Mouse (Mus musculus) liver, embryonic 16.5 days (tissue): ENCODE results near the gene Zfp112. TPM values are rescaled to one million over a fixed set of nuclear protein-coding genes. Genes with fewer than 3 reads are reported as not detected.

Experiments
- ATAC-seq: fragments of 200-750 bp; cut with Nextera tagmentation; 2 replicates; pipeline ENCODE4 v1.8.0; 2017; ENCODE audit warnings: low read depth, mild to moderate bottlenecking, moderate number of reproducible peaks, moderate library complexity
- H3K27ac ChIP-seq: fragments of 300-500 bp; sonication (generic); 2 replicates; pipeline ENCODE4 v1.5.1; 2014; ENCODE audit warnings: mild to moderate bottlenecking, low read length
- H3K27me3 ChIP-seq: fragments of 300-500 bp; sonication (generic); 2 replicates; pipeline ENCODE4 v1.6.1; 2014; ENCODE audit warnings: low read depth, low read length, mixed read lengths; ENCODE audit not compliant: control insufficient read depth, insufficient read depth
- H3K36me3 ChIP-seq: fragments of 300-500 bp; sonication (generic); 2 replicates; pipeline ENCODE4 v1.6.1; 2014; ENCODE audit warnings: mild to moderate bottlenecking; ENCODE audit not compliant: control insufficient read depth, insufficient read depth
- H3K4me1 ChIP-seq: fragments of 300-500 bp; sonication (generic); 2 replicates; pipeline ENCODE4 v1.6.1; 2014; ENCODE audit warnings: low read depth, low read length, mixed read lengths; ENCODE audit not compliant: control insufficient read depth
- H3K4me2 ChIP-seq: fragments of 300-500 bp; sonication (generic); 2 replicates; pipeline ENCODE4 v1.6.1; 2014; ENCODE audit warnings: low read depth, low read length, mixed read lengths
- H3K4me3 ChIP-seq: fragments of 300-500 bp; sonication (generic); 2 replicates; pipeline ENCODE4 v1.5.1; 2014; ENCODE audit warnings: low read depth, mild to moderate bottlenecking, low read length
- H3K9ac ChIP-seq: fragments of 300-500 bp; sonication (generic); 2 replicates; pipeline ENCODE4 v1.6.1; 2014; ENCODE audit warnings: low read depth, low read length
- H3K9me3 ChIP-seq: fragments of 300-500 bp; sonication (generic); replicated peaks from 2 replicates; pipeline ENCODE4 v1.6.1; 2016; ENCODE audit warnings: low read length; ENCODE audit not compliant: control insufficient read depth
- WGBS: fragments of 180-500 bp; shearing (Covaris S2); extraction: QIAGEN DNeasy Blood & Tissue Kit; methylation state at CpG from one replicate; pipeline ENCODE4 v1.1.7; 2014; ENCODE audit not compliant: insufficient replicate concordance; 5-methylcytosine and 5-hydroxymethylcytosine counted together
- polyA plus RNA-seq: library from polyadenylated mRNA; unstranded; fragments of >200 nt; fragmentation: Nextera tagmentation; extraction: Ambion mirVana; gene quantifications from 2 replicates; pipeline ENCODE4 v1.2.1, GENCODE M21; 2015

The Zfp112 gene
- polyA plus RNA-seq, 1 experiment from 2014 or later: 0.57 TPM

DNA sequence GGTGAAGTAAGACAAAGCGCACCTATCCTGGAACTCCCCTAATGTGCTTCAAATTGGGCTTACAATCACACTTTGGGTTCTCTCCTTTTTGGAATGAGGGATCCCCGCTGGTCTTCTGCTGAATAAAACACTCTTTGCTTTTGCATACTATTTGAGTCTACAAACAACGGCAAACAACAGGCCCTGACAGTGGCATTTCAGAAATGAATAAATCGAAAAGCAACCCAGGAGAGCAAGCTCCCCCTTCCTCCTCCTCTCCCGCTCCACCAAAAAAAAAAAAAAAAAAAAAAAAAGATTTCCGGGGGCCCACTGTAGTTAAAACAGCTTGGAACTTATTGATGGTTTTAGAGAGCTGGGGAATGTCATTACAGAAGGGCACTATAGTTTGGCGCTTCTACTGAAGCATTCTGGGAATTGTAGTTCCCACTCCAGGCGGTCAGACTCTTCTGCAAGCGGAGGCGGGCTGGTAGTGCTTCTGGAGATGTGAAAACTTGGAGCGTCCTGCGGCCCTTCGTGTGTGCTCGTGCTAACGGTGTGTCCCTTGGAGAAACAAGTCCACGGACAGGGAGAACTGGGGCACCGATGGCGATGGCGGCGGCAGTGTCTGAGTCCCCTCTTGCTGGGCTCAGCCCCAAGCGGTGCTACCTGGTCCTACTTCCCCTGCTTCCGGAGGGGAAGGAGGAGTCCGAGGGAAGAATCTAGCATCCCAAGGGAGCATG is 62.7 kb downstream of the Zfp112 start, which contains the start of gene Zfp114:
TSS of gene Zfp114 (plus strand) at position 443 of the 719 bp plus-strand sequence.
- peak within 1 kb of the TSS; percentile 47 for H3K4me2 ChIP-seq
- no peaks in the 10 kb centered on the region for H3K9me3 ChIP-seq
- H3K27me3 ChIP-seq: no peaks in the 10 kb centered on the region
- no peak within 1 kb of the TSS for H3K27ac ChIP-seq
- ATAC-seq: peak; percentile 64
- no peaks in the 10 kb centered on the region for H3K4me1 ChIP-seq
- 12% methylated on average over 23 of the region's 23 CpGs for WGBS
- peak within 1 kb of the TSS; percentile 61 for H3K4me3 ChIP-seq
- H3K9ac ChIP-seq: no peak within 1 kb of the TSS
- no peaks in the 10 kb centered on the region for H3K36me3 ChIP-seq

DNA sequence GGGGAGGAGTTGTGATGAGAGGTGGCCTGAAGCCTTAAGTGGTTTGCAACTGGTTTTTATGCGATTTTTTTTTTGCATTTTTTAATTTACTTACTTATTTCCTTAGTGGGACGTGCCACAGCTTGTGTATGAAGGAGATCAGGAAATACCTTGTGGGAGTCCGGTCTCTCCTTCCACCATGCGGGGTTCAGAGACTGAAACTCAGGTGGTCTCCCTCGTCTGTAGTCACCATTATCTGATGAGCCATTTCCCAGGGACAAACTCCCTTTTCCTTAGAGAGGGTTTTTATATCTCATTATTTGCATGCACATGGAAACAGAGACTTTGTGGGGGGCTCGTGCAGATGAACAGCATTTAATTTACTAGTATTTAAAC is 63.2 kb downstream of the Zfp112 start:
- Histone ChIP-seq H3K36me3 (no peaks in the 10 kb centered on the region), H3K4me3 (peak overlapping the region; percentile 61), H3K27me3 (no peaks in the 10 kb centered on the region), H3K4me2 (peak overlapping the region; percentile 47), H3K4me1 (no peaks in the 10 kb centered on the region), H3K27ac (no peak overlapping the region), H3K9me3 (no peaks in the 10 kb centered on the region), H3K9ac (no peak overlapping the region)
- no peak for ATAC-seq
- 31% methylated on average over 6 of the region's 6 CpGs for WGBS

Other genes starting within 250 kb of the Zfp112 start
- not detected in 2 replicates for gene Vmn1r177, start 245.9 kb upstream of the Zfp112 start, polyA plus RNA-seq
- gene Vmn1r178, start 220.3 kb upstream of the Zfp112 start, polyA plus RNA-seq: not detected in 2 replicates
- gene Vmn1r179, start 185.3 kb upstream of the Zfp112 start, polyA plus RNA-seq: not detected in 2 replicates
- not detected in 2 replicates for gene Vmn1r180, start 161.7 kb upstream of the Zfp112 start, polyA plus RNA-seq
- not detected in 2 replicates for gene Vmn1r181, start 137.7 kb upstream of the Zfp112 start, polyA plus RNA-seq
- gene V1rd19, start 110.6 kb upstream of the Zfp112 start, polyA plus RNA-seq: not detected in 2 replicates
- not detected in 2 replicates for gene Vmn1r183, start 59.1 kb upstream of the Zfp112 start, polyA plus RNA-seq
- 8.6 and 9.2 TPM in 2 replicates for gene Zfp180, start 30.4 kb upstream of the Zfp112 start, polyA plus RNA-seq
- gene Zfp235, start 21.9 kb downstream of the Zfp112 start, polyA plus RNA-seq: 3.0 and 3.3 TPM in 2 replicates
- 0.44 TPM in 2 replicates for gene Zfp114, start 62.7 kb downstream of the Zfp112 start, polyA plus RNA-seq
- 1.2 and 1.9 TPM in 2 replicates for gene Zfp111, start 99.1 kb downstream of the Zfp112 start, polyA plus RNA-seq
- 1.1 and 1.2 TPM in 2 replicates for gene Zfp109, start 125.2 kb downstream of the Zfp112 start, polyA plus RNA-seq
- gene Zfp108, start 142.5 kb downstream of the Zfp112 start, polyA plus RNA-seq: 0.49 and 0.51 TPM in 2 replicates
- gene Zfp93, start 158.1 kb downstream of the Zfp112 start, polyA plus RNA-seq: 1.1 and 1.3 TPM in 2 replicates
- gene Zfp61, start 188.9 kb downstream of the Zfp112 start, polyA plus RNA-seq: 2.3 and 2.7 TPM in 2 replicates
- gene Zfp94, start 204.4 kb downstream of the Zfp112 start, polyA plus RNA-seq: 1.8 and 2.3 TPM in 2 replicates
- not detected in 2 replicates for gene Tescl, start 221.6 kb downstream of the Zfp112 start, polyA plus RNA-seq
- gene Lypd5, start 236.9 kb downstream of the Zfp112 start, polyA plus RNA-seq: not detected in 2 replicates